Mouse (Mus musculus): ENCODE measurements around the gene Gm42791.

The Gm42791 gene

GRCm38 (mm10) chr5:148994706-148995414 is at the start of gene Gm42791:
TSS of gene Gm42791 (minus strand) at chr5:148995147.
- peak; percentile 67 to 69 for DNase-seq (ENCODE audit: low spot score in 2 of 2)

GRCm38 (mm10) chr5:149044067-149044466 is 49.1 kb upstream of the Gm42791 start:
- no peak for DNase-seq (ENCODE audit: low spot score in 2 of 2)

- no peak for DNase-seq (ENCODE audit: low spot score in 2 of 2)
Observed at GRCm38 (mm10) chr5:149043240-149043639, 48.3 kb upstream of the Gm42791 start.

GRCm38 (mm10) chr5:149039825-149040224 is 44.9 kb upstream of the Gm42791 start:
- DNase-seq (ENCODE audit: low spot score in 2 of 2) = no peak

GRCm38 (mm10) chr5:149037729-149038128 is 42.8 kb upstream of the Gm42791 start:
- DNase-seq (ENCODE audit: low spot score in 2 of 2) = no peak

- DNase-seq (ENCODE audit: low spot score in 2 of 2) = no peak
Observed at GRCm38 (mm10) chr5:149036920-149037319, 42.0 kb upstream of the Gm42791 start.

- DNase-seq (ENCODE audit: low spot score in 2 of 2) = no peak
Observed at GRCm38 (mm10) chr5:149032438-149032837, 37.5 kb upstream of the Gm42791 start.

- peak; percentile 69 to 74 for DNase-seq (ENCODE audit: low spot score in 2 of 2)
Observed at GRCm38 (mm10) chr5:149031199-149031750, 36.3 kb upstream of the Gm42791 start.

GRCm38 (mm10) chr5:149030103-149030502 is 35.2 kb upstream of the Gm42791 start:
- no peak for DNase-seq (ENCODE audit: low spot score in 2 of 2)

- DNase-seq (ENCODE audit: low spot score in 2 of 2) = no peak
Observed at GRCm38 (mm10) chr5:149028394-149028793, 33.4 kb upstream of the Gm42791 start.

GRCm38 (mm10) chr5:149027389-149027788 is 32.4 kb upstream of the Gm42791 start:
- no peak for DNase-seq (ENCODE audit: low spot score in 2 of 2)

GRCm38 (mm10) chr5:149021120-149021519 is 26.2 kb upstream of the Gm42791 start:
- no peak for DNase-seq (ENCODE audit: low spot score in 2 of 2)

GRCm38 (mm10) chr5:149020681-149021062 is 25.7 kb upstream of the Gm42791 start:
- DNase-seq (ENCODE audit: low spot score in 2 of 2) = no peak

- no peak for DNase-seq (ENCODE audit: low spot score in 2 of 2)
Observed at GRCm38 (mm10) chr5:149020059-149020680, 25.2 kb upstream of the Gm42791 start.

GRCm38 (mm10) chr5:149017666-149018415 is 22.9 kb upstream of the Gm42791 start:
- peak; percentile 61 to 69 for DNase-seq (ENCODE audit: low spot score in 2 of 2)

GRCm38 (mm10) chr5:149017181-149017580 is 22.2 kb upstream of the Gm42791 start:
- DNase-seq (ENCODE audit: low spot score in 2 of 2) = no peak

- no peak for DNase-seq (ENCODE audit: low spot score in 2 of 2)
Observed at GRCm38 (mm10) chr5:149016261-149016660, 21.3 kb upstream of the Gm42791 start.

GRCm38 (mm10) chr5:149015335-149016201 is 20.6 kb upstream of the Gm42791 start:
- peak; percentile 71 to 80 for DNase-seq (ENCODE audit: low spot score in 2 of 2)

GRCm38 (mm10) chr5:149014600-149015268 is 19.8 kb upstream of the Gm42791 start:
- peak; percentile 36 to 48 for DNase-seq (ENCODE audit: low spot score in 2 of 2)

GRCm38 (mm10) chr5:149013817-149014508 is 19.0 kb upstream of the Gm42791 start:
- peak; percentile 36 to 38 for DNase-seq (ENCODE audit: low spot score in 2 of 2)
